Mouse (Mus musculus): ENCODE results near the gene Dnah8.

GRCm38 (mm10) chr17:30837031-30837430 lies 212.9 kb downstream of the Dnah8 start:
- TF ChIP-seq CTCF (IDR thresholded peaks at IDR 0.05) (no peak), EP300 (IDR thresholded peaks at IDR 0.05) (no peak)
